Mouse (Mus musculus): ENCODE data around the gene Dlat. TPM values are rescaled to one million over a fixed set of nuclear protein-coding genes. Genes with fewer than 3 reads are reported as not detected.
A peak's percentile ranks its signal among the peaks of the same experiment; 100 is the strongest.

The Dlat gene
- total RNA-seq (2021): 100 to 1,000 TPM; 175 to 192 TPM
- long read RNA-seq, experiment 1, full-length matches to known transcripts: 466 of 493 reads
- long read RNA-seq, experiment 1, partial matches to known transcripts: 16 of 493 reads
- long read RNA-seq, experiment 1, other reads (novel, unspliced or antisense): 11 of 493 reads
- long read RNA-seq, experiment 2, full-length matches to known transcripts: 276 of 299 reads
- long read RNA-seq, experiment 2, partial matches to known transcripts: 10 of 299 reads
- long read RNA-seq, experiment 2, other reads (novel, unspliced or antisense): 13 of 299 reads

DNA sequence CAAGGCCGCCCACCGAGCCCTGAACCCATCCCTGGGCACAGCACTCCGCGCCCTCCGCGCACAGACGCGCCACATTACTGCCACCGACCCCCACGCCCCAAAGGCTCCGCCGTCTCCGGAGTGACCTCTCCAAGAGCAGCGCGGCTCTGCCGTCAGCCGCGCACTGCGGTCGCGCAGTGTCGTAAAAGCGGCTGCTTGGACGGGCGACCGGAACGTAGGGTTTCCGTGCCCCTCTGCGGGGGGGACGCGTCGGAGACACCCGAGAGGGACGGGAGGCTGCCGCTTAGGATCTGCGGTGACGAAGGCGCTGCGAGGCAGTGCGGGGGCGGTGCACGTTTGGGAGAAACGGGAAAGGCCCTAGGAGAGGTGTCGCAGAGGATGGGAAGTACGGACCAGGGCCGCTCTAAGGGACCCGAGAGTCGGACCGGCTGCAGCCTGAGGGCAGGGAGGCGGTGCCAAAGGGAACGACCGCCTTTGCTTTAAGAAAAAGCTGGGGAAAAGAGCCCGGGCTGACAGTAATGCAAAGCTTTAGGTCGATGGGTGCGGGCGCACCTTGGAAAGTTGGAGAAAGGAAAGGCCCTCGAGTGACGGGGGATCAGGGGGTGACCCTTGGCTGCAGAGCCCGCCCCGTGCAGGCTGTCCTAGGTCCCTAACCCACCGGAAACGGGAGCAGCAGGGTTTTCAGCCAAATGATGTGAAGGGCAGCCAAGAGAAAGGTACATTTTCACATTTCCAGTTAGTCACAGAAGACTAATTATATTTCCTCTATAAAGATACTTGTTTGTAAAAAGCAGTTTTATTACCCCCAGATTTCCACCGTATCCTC, at the start of gene Dlat:
Dlat (minus strand) TSS at position 389 of the 826 bp plus-strand sequence.
- DNase-seq (ENCODE audit: low spot score): peak; percentile 91

GRCm38 (mm10) chr9:50709108-50709507, 49.5 kb upstream of the Dlat start:
- DNase-seq (ENCODE audit: low spot score): peak; percentile 25

- DNase-seq (ENCODE audit: low spot score): no peak
Observed at GRCm38 (mm10) chr9:50704907-50705306, 45.3 kb upstream of the Dlat start.

GRCm38 (mm10) chr9:50700921-50701691, 41.5 kb upstream of the Dlat start:
- DNase-seq (ENCODE audit: low spot score): peak; percentile 69

- DNase-seq (ENCODE audit: low spot score): peak; percentile 27
Observed at GRCm38 (mm10) chr9:50698418-50699409, 39.1 kb upstream of the Dlat start.

GRCm38 (mm10) chr9:50697706-50698041, 38.1 kb upstream of the Dlat start:
- peak; percentile 82 for DNase-seq (ENCODE audit: low spot score)

- no peak for DNase-seq (ENCODE audit: low spot score)
Observed at GRCm38 (mm10) chr9:50696851-50697705, 37.5 kb upstream of the Dlat start.

DNA sequence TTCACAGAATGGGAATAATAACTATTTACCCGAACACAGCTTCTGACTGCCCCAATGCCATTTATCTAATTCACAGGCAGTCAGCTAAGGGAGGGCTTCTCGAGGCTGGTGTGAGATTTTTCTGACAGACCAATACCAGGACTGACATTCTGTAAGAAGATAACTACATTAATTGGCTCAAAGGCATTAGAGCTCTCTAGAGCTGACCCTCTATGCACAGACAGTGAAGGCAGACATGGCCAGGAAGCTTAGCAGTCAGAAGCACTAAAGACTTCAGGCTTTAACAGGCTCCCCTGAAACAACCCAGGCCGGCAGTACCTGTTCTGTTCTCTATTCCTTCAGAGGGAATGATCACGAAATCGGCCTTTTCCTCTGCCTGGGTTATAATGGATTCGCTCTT, 35.6 kb upstream of the Dlat start:
- no peak for DNase-seq (ENCODE audit: low spot score)

- DNase-seq (ENCODE audit: low spot score): peak; percentile 34
Observed at GRCm38 (mm10) chr9:50693631-50694030, 34.1 kb upstream of the Dlat start.

- no peak for DNase-seq (ENCODE audit: low spot score)
Observed at GRCm38 (mm10) chr9:50692626-50693580, 33.3 kb upstream of the Dlat start.

- DNase-seq (ENCODE audit: low spot score): no peak
Observed at GRCm38 (mm10) chr9:50686866-50687652, 27.5 kb upstream of the Dlat start.

GRCm38 (mm10) chr9:50681727-50682126, 22.1 kb upstream of the Dlat start:
- no peak for DNase-seq (ENCODE audit: low spot score)

DNA sequence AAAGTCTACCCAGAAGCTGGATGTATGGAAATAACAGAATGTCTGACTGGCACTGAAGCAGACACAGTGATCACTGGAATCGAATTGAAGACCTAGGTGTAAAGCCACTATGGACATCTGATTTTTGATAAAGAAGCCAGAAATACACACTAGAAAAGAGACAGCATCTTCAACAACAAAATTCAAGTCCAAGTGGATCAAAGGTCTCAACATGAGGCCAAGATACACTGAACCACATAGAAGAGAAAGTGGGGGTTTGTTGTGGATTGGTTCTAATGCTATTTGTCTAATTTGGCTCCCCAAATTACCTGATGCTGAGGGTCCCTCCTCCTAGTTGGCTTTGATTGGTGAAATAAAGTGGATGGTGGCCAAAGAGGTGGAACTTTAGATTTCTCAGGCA, 19.8 kb upstream of the Dlat start:
- DNase-seq (ENCODE audit: low spot score): no peak

- DNase-seq (ENCODE audit: low spot score): no peak
Observed at GRCm38 (mm10) chr9:50674771-50675170, 15.2 kb upstream of the Dlat start.

DNA sequence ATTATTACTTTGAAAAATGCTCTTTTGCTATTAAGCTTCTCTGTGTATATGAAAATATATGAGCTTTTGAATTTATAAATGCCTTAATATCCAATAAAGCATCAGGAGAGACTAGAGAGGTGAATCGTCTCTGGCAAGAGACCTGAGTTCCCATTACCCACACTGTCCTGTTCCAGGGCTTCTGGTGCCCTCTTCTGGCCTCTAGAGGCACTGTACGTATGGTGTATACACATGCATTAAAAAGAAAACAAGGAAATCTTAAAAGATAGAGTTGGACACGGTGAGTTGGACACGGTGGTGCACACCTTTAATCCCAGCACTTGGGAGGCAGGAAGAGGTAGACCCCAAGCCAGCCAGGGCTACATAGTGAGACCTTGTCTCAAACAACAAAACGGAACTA, 11.1 kb upstream of the Dlat start:
- peak; percentile 58 for DNase-seq (ENCODE audit: low spot score)

- no peak for DNase-seq (ENCODE audit: low spot score)
Observed at GRCm38 (mm10) chr9:50667579-50668498, 8.3 kb upstream of the Dlat start.

- no peak for DNase-seq (ENCODE audit: low spot score)
Observed at GRCm38 (mm10) chr9:50666442-50666841, 6.9 kb upstream of the Dlat start.
